In the genomic region with DNA sequence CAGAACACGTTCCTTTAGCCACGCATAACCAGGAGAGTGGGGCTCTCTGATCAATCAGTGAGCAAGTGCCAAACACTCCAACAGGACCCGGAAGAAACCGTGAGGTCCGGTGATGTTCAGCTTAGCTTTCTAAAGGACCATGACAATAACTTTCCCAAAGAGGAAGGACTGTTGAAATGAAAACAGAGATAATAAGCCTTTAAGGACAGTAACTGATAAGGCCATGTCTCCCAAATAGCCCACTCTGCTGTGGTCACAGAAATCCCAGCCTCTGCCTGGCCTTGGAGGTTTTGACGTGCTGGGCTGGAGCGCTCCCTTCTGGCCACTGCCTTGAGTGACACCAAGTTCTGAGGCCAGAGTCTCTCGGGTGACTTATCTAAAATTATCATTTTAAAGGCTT, we compare ENCODE assay signal across 8 mouse cellular contexts. TPM values are rescaled to one million over a fixed set of nuclear protein-coding genes. Genes with fewer than 3 reads are reported as not detected.
DNase-seq lines count a peak whose midpoint lies in the region; ATAC-seq and TF ChIP-seq lines count a peak whose summit lies in the region.

No protein-coding gene starts in this region.

- peak; percentile 52 for TF ChIP-seq CTCF in forebrain, postnatal 0 days (IDR thresholded peaks at IDR 0.05; ENCODE audit: low read depth)
- peak; percentile 52 for TF ChIP-seq CTCF in cortical plate, adult 2 months (IDR thresholded peaks at IDR 0.05; ENCODE audit: extremely low read depth, insufficient read depth, low read length)

- WGBS in forebrain, postnatal 0 days = 62% methylated on average over 8 of the region's 8 CpGs
- WGBS in forebrain, embryonic 16.5 days = 58% methylated on average over 8 of the region's 8 CpGs
- WGBS in midbrain, embryonic 14.5 days = 54% methylated on average over 8 of the region's 8 CpGs
- 57% methylated on average over 8 of the region's 8 CpGs for WGBS in midbrain, embryonic 13.5 days
- WGBS in liver, embryonic 12.5 days (ENCODE audit: insufficient replicate concordance) = 14% methylated on average over 8 of the region's 8 CpGs

- no peaks in the 10 kb centered on the region for H3K9me3 ChIP-seq in forebrain, postnatal 0 days (ENCODE audit: low read length)
- H3K9me3 ChIP-seq in forebrain, embryonic 16.5 days (ENCODE audit: control insufficient read depth, low read length) = no peaks in the 10 kb centered on the region
- H3K9me3 ChIP-seq in midbrain, embryonic 14.5 days (ENCODE audit: control insufficient read depth, low read length) = no peaks in the 10 kb centered on the region
- H3K9me3 ChIP-seq in midbrain, embryonic 13.5 days = no peaks in the 10 kb centered on the region
- no peaks in the 10 kb centered on the region for H3K9me3 ChIP-seq in liver, embryonic 12.5 days (replicated peaks)

- H3K9ac ChIP-seq in forebrain, postnatal 0 days = no peak overlapping the region
- no peak overlapping the region for H3K9ac ChIP-seq in forebrain, embryonic 16.5 days (replicated peaks; ENCODE audit: low read depth, low read length)
- H3K9ac ChIP-seq in midbrain, embryonic 14.5 days (replicated peaks; ENCODE audit: low read length) = no peak overlapping the region
- H3K9ac ChIP-seq in midbrain, embryonic 13.5 days (replicated peaks) = no peak overlapping the region
- peak overlapping the region; percentile 23; the same call in 1 of the 2 replicates for H3K9ac ChIP-seq in liver, embryonic 12.5 days

- no peak for DNase-seq in forebrain, postnatal 0 days
- DNase-seq in midbrain, embryonic 14.5 days = peak; percentile 20
- DNase-seq in spleen, postnatal 10 days (ENCODE audit: low spot score in 2 of 2) = peak; percentile 55 to 83
- no peak for DNase-seq in urinary bladder, postnatal 4 days (ENCODE audit: low spot score in 2 of 2)

- no peaks in the 10 kb centered on the region for H3K36me3 ChIP-seq in forebrain, postnatal 0 days (ENCODE audit: insufficient read depth)
- H3K36me3 ChIP-seq in forebrain, embryonic 16.5 days (ENCODE audit: control insufficient read depth, insufficient read depth) = no peaks in the 10 kb centered on the region
- H3K36me3 ChIP-seq in midbrain, embryonic 14.5 days (ENCODE audit: control insufficient read depth, insufficient read depth, low read length) = no peaks in the 10 kb centered on the region
- H3K36me3 ChIP-seq in midbrain, embryonic 13.5 days = no peaks in the 10 kb centered on the region
- no peaks in the 10 kb centered on the region for H3K36me3 ChIP-seq in liver, embryonic 12.5 days

- no peak overlapping the region for H3K4me2 ChIP-seq in forebrain, postnatal 0 days (ENCODE audit: low read depth)
- H3K4me2 ChIP-seq in forebrain, embryonic 16.5 days (ENCODE audit: low read length) = no peak overlapping the region
- no peak overlapping the region for H3K4me2 ChIP-seq in midbrain, embryonic 14.5 days (ENCODE audit: low read length)
- no peak overlapping the region for H3K4me2 ChIP-seq in midbrain, embryonic 13.5 days (replicated peaks)
- H3K4me2 ChIP-seq in liver, embryonic 12.5 days = peak overlapping the region; percentile 55

- TF ChIP-seq POLR2A in cortical plate, adult 2 months (IDR thresholded peaks at IDR 0.05; ENCODE audit: extremely low read depth, insufficient read depth, low read length) = no peak

- H3K4me3 ChIP-seq in forebrain, postnatal 0 days (ENCODE audit: low read depth, low read length) = no peak overlapping the region
- no peak overlapping the region for H3K4me3 ChIP-seq in forebrain, embryonic 16.5 days (replicated peaks; ENCODE audit: low read length)
- H3K4me3 ChIP-seq in midbrain, embryonic 14.5 days (replicated peaks; ENCODE audit: low read depth, low read length) = no peak overlapping the region
- H3K4me3 ChIP-seq in midbrain, embryonic 13.5 days (replicated peaks) = no peak overlapping the region
- no peak overlapping the region for H3K4me3 ChIP-seq in cortical plate, adult 2 months (ENCODE audit: insufficient read depth, low read length)
- peak overlapping the region; percentile 5; the same call in 1 of the 2 replicates for H3K4me3 ChIP-seq in liver, embryonic 12.5 days

- no peaks in the 10 kb centered on the region for H3K27me3 ChIP-seq in forebrain, postnatal 0 days (ENCODE audit: insufficient read depth, low read length)
- H3K27me3 ChIP-seq in forebrain, embryonic 16.5 days (replicated peaks; ENCODE audit: control insufficient read depth, insufficient read depth, low read length) = no peaks in the 10 kb centered on the region
- H3K27me3 ChIP-seq in midbrain, embryonic 14.5 days (ENCODE audit: control insufficient read depth, insufficient read depth, low read length) = no peaks in the 10 kb centered on the region
- no peaks in the 10 kb centered on the region for H3K27me3 ChIP-seq in midbrain, embryonic 13.5 days
- H3K27me3 ChIP-seq in liver, embryonic 12.5 days (replicated peaks) = no peaks in the 10 kb centered on the region

- ATAC-seq in forebrain, postnatal 0 days = no peak
- ATAC-seq in forebrain, embryonic 16.5 days = no peak
- no peak for ATAC-seq in midbrain, embryonic 14.5 days (ENCODE audit: low FRiP score, low TSS enrichment)
- no peak for ATAC-seq in midbrain, embryonic 13.5 days
- ATAC-seq in liver, embryonic 12.5 days = peak; percentile 81

- H3K27ac ChIP-seq in forebrain, postnatal 0 days (ENCODE audit: low read depth, low read length) = no peak overlapping the region
- no peak overlapping the region for H3K27ac ChIP-seq in forebrain, embryonic 16.5 days (ENCODE audit: low read length)
- H3K27ac ChIP-seq in midbrain, embryonic 14.5 days (replicated peaks; ENCODE audit: low read depth, low read length) = no peak overlapping the region
- no peak overlapping the region for H3K27ac ChIP-seq in midbrain, embryonic 13.5 days
- no peak overlapping the region for H3K27ac ChIP-seq in cortical plate, adult 2 months (ENCODE audit: insufficient read depth, low read length)
- H3K27ac ChIP-seq in liver, embryonic 12.5 days = peak overlapping the region; percentile 59

- H3K4me1 ChIP-seq in forebrain, postnatal 0 days (ENCODE audit: insufficient read depth) = no peaks in the 10 kb centered on the region
- no peaks in the 10 kb centered on the region for H3K4me1 ChIP-seq in forebrain, embryonic 16.5 days (replicated peaks; ENCODE audit: control insufficient read depth, insufficient read depth, low read length)
- no peaks in the 10 kb centered on the region for H3K4me1 ChIP-seq in midbrain, embryonic 14.5 days (ENCODE audit: control insufficient read depth, insufficient read depth, low read length)
- H3K4me1 ChIP-seq in midbrain, embryonic 13.5 days (replicated peaks) = peaks cover 5% of the 10 kb centered on the region
- H3K4me1 ChIP-seq in cortical plate, adult 2 months (ENCODE audit: control insufficient read depth, insufficient read depth, low read length) = no peaks in the 10 kb centered on the region
- peaks cover 11% of the 10 kb centered on the region for H3K4me1 ChIP-seq in liver, embryonic 12.5 days

RNA-seq across cellular contexts. Expression of gene Rpia, which starts 39.7 kb away (rescaled TPM):
- total RNA-seq in forebrain, postnatal 0 days (2014; rRNA removed) = 19.6 and 22.6 TPM in 2 replicates
- polyA plus RNA-seq in forebrain, postnatal 0 days (2015; fragmentation: Nextera tagmentation; extraction: Ambion mirVana) = 0.73 and 1.2 TPM in 2 replicates
- polyA plus RNA-seq in forebrain, embryonic 16.5 days (2015; fragmentation: Nextera tagmentation; extraction: Ambion mirVana) = 2.5 and 3.3 TPM in 2 replicates
- polyA plus RNA-seq in midbrain, embryonic 14.5 days (2014; fragmentation: Nextera tagmentation; extraction: Ambion mirVana) = 3.2 and 4.5 TPM in 2 replicates
- polyA plus RNA-seq in midbrain, embryonic 13.5 days (2015; fragmentation: Nextera tagmentation; extraction: Ambion mirVana) = 2.4 and 3.5 TPM in 2 replicates
- 15.1 and 16.2 TPM in 2 replicates for polyA plus RNA-seq in cortical plate, adult 2 months (2012; rRNA removed)
- polyA plus RNA-seq in liver, embryonic 12.5 days (2016; fragmentation: Nextera tagmentation; extraction: Ambion mirVana) = 4.5 and 5.1 TPM in 2 replicates

Comparison
In these comparisons a context has a peak if more than half of its experiments do, and no peak if none do; other contexts are left out.
1. DNase-seq: peak in midbrain, embryonic 14.5 days (single experiment) and spleen, postnatal 10 days (2 of 2); none in forebrain, postnatal 0 days (single experiment) and urinary bladder, postnatal 4 days (0 of 2).